Mouse (Mus musculus): ENCODE measurements around the gene Nfatc4. TPM values are rescaled to one million over a fixed set of nuclear protein-coding genes. Genes with fewer than 3 reads are reported as not detected.

The Nfatc4 gene
- total and polyA plus RNA-seq, 2 experiments from 2014 or later, result 6.8 to 21.9 TPM

DNA sequence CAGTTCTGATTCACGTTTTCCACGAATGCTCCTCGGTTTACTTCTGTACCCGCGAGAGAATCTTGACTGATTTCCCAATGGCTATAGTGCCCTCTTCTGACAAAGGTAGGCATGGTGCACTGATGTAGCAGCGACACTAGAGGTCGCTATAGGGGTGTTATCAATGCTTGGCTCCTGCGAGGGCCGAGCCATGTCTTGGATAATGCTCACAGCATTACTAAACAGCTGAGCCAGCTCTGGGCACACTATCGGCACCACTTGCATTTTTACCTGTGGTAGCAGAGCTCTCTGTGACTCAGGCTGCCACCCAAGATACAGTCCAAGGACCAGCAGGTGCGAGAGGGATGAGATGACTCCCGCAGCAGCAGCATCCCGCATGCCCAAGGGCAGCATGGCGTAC lies 41.6 kb upstream of the Nfatc4 start:
- Histone ChIP-seq H3K9ac (replicated peaks; ENCODE audit: low read length) (no peak overlapping the region), H3K4me2 (ENCODE audit: low read depth, low read length) (peak overlapping the region; percentile 47), H3K27ac (no peak overlapping the region), H3K36me3 (ENCODE audit: insufficient read depth, low read length) (no peaks in the 10 kb centered on the region), H3K9me3 (ENCODE audit: low read length) (no peaks in the 10 kb centered on the region), H3K27me3 (ENCODE audit: insufficient read depth, low read length) (peaks cover 42% of the 10 kb centered on the region), H3K4me3 (ENCODE audit: low read length) (peak overlapping the region; percentile 21), H3K4me1 (ENCODE audit: insufficient read depth, low read length) (peaks cover 9% of the 10 kb centered on the region; the same call in 1 of the 2 replicates)
- ATAC-seq (peak; percentile 83), DNase-seq (ENCODE audit: low spot score) (peak; percentile 92)
- 15% methylated on average over 14 of the region's 14 CpGs for WGBS
- peak; percentile 99 for TF ChIP-seq CTCF (IDR thresholded peaks at IDR 0.05; ENCODE audit: low read depth)

DNA sequence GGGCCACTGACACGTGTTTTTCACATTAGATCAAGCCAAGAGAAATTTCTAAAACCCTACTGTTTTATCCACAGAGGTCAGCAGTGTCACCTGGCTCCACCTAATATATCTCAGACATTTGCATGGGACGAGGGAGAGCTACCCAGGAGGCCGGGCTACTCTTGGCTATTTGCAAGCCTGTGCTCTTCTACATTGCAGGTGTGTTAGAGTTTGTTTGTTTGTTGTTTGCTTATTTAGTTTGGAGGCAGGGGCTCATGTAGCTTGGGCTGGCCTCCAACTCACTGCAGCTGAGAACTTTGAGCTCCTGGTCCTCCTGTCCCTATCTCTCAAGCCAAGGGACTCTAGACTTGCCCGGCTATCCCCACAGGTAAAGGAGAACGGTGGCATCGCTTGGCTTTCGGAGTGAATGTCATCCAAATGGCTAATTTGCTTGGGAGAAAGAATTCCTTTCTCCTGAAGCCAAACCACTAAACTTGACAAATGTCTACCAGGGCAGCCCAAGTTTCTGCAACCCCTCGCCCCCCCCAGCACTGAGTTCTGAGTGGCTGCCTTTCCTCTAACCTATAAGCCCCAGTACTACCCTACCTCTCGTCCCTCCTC lies 40.5 kb upstream of the Nfatc4 start:
- H3K9me3 ChIP-seq (ENCODE audit: low read length), result no peaks in the 10 kb centered on the region
- peak overlapping the region; percentile 57 for H3K4me2 ChIP-seq (ENCODE audit: low read depth, low read length)
- H3K36me3 ChIP-seq (ENCODE audit: insufficient read depth, low read length), result no peaks in the 10 kb centered on the region
- no peak overlapping the region for H3K27ac ChIP-seq
- DNase-seq (ENCODE audit: low spot score) (no peak), ATAC-seq (no peak)
- H3K9ac ChIP-seq (replicated peaks; ENCODE audit: low read length), result no peak overlapping the region
- WGBS, result 52% methylated on average over 9 of the region's 9 CpGs
- TF ChIP-seq CTCF (IDR thresholded peaks at IDR 0.05; ENCODE audit: low read depth), result no peak
- peaks cover 9% of the 10 kb centered on the region; the same call in 1 of the 2 replicates for H3K4me1 ChIP-seq (ENCODE audit: insufficient read depth, low read length)
- no peak overlapping the region; the same call in 1 of the 2 replicates for H3K4me3 ChIP-seq (ENCODE audit: low read length)
- H3K27me3 ChIP-seq (ENCODE audit: insufficient read depth, low read length), result peaks cover 51% of the 10 kb centered on the region

DNA sequence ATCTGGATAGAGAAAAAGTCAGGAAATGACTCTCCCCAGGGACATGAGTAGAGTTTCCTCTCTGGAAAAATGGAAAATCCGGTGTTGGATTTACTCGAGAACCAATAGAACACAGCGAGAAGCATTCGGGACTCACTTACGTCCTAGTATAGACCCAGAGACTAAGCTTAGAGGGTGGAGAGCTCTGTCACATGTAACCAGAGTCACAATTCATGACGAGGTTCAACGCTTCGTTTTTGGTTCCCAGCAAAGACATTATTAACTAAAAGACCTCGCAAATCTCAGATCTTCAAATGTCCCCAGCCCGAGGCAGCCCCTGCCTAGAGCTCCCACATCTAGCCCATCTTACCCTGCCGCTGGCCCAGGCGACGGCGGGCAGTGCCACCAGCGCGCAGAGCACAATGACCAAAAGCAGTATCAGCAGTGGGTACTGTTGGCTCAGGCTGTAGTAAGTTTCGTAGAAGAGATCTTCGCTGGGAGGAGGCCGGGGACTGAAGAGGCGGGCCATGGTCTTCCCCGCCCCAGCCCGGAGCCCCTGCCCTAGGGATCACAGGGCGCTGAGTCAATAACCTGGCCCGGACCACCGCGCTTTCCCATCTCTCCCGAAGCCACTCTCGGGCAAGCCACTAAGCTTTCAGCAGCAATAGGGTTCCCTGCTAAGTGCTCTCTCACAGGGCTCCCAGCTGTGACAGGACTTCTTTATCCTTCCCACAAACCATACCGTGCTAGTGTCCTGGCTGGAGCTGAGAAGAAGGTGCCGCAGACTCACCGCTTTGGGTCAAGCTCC lies 39.6 kb upstream of the Nfatc4 start:
- DNase-seq (ENCODE audit: low spot score) (peak; percentile 67), ATAC-seq (no peak)
- Histone ChIP-seq H3K4me2 (ENCODE audit: low read depth, low read length) (peak overlapping the region; percentile 57), H3K4me3 (ENCODE audit: low read length) (peak overlapping the region; percentile 29), H3K4me1 (ENCODE audit: insufficient read depth, low read length) (peaks cover 9% of the 10 kb centered on the region; the same call in 1 of the 2 replicates), H3K9me3 (ENCODE audit: low read length) (no peaks in the 10 kb centered on the region), H3K36me3 (ENCODE audit: insufficient read depth, low read length) (no peaks in the 10 kb centered on the region), H3K9ac (replicated peaks; ENCODE audit: low read length) (no peak overlapping the region), H3K27ac (no peak overlapping the region; the same call in 1 of the 2 replicates), H3K27me3 (ENCODE audit: insufficient read depth, low read length) (peaks cover 58% of the 10 kb centered on the region)
- no peak for TF ChIP-seq CTCF (IDR thresholded peaks at IDR 0.05; ENCODE audit: low read depth)
- 2% methylated on average over 31 of the region's 31 CpGs for WGBS

DNA sequence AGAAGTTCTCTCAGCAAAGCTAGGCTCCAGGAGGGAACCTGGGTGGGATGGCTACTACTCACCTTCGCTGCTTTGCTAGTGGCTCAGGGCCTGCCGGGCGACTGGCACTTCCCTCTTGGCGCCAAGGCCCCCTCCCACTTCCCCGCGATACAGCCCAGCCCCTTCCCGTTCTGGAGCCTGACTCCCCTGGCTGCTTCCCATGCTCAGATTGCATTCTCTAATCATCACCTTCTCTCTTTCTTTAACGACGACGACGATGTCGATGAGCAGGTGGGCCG lies 39.0 kb upstream of the Nfatc4 start, which contains the start of gene Adcy4:
Gene Adcy4 (minus strand): TSS at position 138 of the 278 bp plus-strand sequence.
- TF ChIP-seq CTCF (IDR thresholded peaks at IDR 0.05; ENCODE audit: low read depth), result no peak
- no peak for ATAC-seq
- 4% methylated on average over 13 of the region's 13 CpGs for WGBS
- Histone ChIP-seq H3K27ac (no peak within 1 kb of the TSS; the same call in 1 of the 2 replicates), H3K36me3 (ENCODE audit: insufficient read depth, low read length) (no peaks in the 10 kb centered on the region), H3K9ac (replicated peaks; ENCODE audit: low read length) (no peak within 1 kb of the TSS), H3K27me3 (ENCODE audit: insufficient read depth, low read length) (peaks cover 63% of the 10 kb centered on the region), H3K4me2 (ENCODE audit: low read depth, low read length) (peak within 1 kb of the TSS; percentile 57), H3K4me1 (ENCODE audit: insufficient read depth, low read length) (peaks cover 9% of the 10 kb centered on the region; the same call in 1 of the 2 replicates), H3K9me3 (ENCODE audit: low read length) (no peaks in the 10 kb centered on the region), H3K4me3 (ENCODE audit: low read length) (peak within 1 kb of the TSS; percentile 29)
- no peak for DNase-seq (ENCODE audit: low spot score)

DNA sequence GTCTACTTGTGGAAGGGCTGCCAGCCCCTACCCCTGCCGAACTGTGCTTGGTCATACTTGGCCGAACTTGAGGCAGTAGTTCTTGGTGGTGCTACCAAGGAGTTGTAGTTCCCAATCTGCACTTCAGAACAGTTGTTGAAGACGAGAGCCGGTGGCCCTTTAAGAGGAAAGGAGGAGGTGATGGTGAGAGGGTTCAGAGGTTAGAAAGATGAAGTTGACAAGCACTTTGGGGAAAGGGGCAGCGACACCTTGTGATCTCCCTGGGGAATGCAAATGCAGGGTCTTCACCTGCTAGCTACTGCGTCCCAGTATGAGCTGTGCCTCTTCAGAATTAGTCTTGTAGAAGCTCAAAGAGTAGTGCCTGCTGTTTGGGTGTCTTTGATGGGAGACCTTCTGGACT lies 37.7 kb upstream of the Nfatc4 start:
- no peak overlapping the region for H3K27ac ChIP-seq
- DNase-seq (ENCODE audit: low spot score), result no peak
- H3K36me3 ChIP-seq (ENCODE audit: insufficient read depth, low read length), result no peaks in the 10 kb centered on the region
- no peak overlapping the region for H3K4me3 ChIP-seq (ENCODE audit: low read length)
- TF ChIP-seq CTCF (IDR thresholded peaks at IDR 0.05; ENCODE audit: low read depth), result no peak
- no peak for ATAC-seq
- 23% methylated on average over 6 of the region's 6 CpGs for WGBS
- peaks cover 9% of the 10 kb centered on the region; the same call in 1 of the 2 replicates for H3K4me1 ChIP-seq (ENCODE audit: insufficient read depth, low read length)
- H3K9ac ChIP-seq (replicated peaks; ENCODE audit: low read length), result no peak overlapping the region
- no peaks in the 10 kb centered on the region for H3K9me3 ChIP-seq (ENCODE audit: low read length)
- H3K4me2 ChIP-seq (ENCODE audit: low read depth, low read length), result no peak overlapping the region
- H3K27me3 ChIP-seq (ENCODE audit: insufficient read depth, low read length), result peaks cover 72% of the 10 kb centered on the region

DNA sequence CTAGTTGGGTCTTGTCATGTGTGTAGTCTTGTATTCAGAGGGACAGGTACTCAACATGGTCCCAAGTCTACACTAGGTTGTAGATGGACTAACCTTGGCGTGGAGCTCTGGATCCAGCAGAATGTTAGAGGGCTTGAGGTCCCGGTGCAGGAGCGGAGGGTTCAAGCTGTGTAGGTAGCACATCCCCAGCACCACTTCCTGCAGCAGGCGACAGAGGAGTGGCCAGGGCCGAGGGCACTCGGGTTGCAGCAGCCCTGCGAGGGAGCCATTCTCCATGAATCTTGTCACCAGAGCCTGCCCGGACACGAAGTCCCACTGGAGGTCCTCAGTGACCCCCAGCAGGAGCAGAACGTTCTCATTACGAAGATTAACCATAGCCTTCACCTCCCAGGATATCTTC lies 35.2 kb upstream of the Nfatc4 start:
- Histone ChIP-seq H3K4me2 (ENCODE audit: low read depth, low read length) (no peak overlapping the region), H3K36me3 (ENCODE audit: insufficient read depth, low read length) (no peaks in the 10 kb centered on the region), H3K9me3 (ENCODE audit: low read length) (no peaks in the 10 kb centered on the region), H3K27ac (no peak overlapping the region), H3K4me1 (ENCODE audit: insufficient read depth, low read length) (peaks cover 7% of the 10 kb centered on the region; the same call in 1 of the 2 replicates), H3K4me3 (ENCODE audit: low read length) (no peak overlapping the region), H3K27me3 (ENCODE audit: insufficient read depth, low read length) (peaks cover 58% of the 10 kb centered on the region), H3K9ac (replicated peaks; ENCODE audit: low read length) (no peak overlapping the region)
- ATAC-seq (no peak), DNase-seq (ENCODE audit: low spot score) (no peak)
- 38% methylated on average over 11 of the region's 11 CpGs for WGBS
- no peak for TF ChIP-seq CTCF (IDR thresholded peaks at IDR 0.05; ENCODE audit: low read depth)

All from hindbrain, postnatal 0 days (tissue).